Mouse (Mus musculus) cerebellum, adult 2 months (tissue): ENCODE measurements at regions not wholly inside any gene's neighbourhood (a gene's known extent, or its start where the extent isn't known, plus 50 kb on each side); places are given as distances from the start of the nearest gene placed in this dataset.

Experiments
- CTCF ChIP-seq: fragments of 200-500 bp; IDR thresholded peaks from 2 replicates; pipeline ENCODE4 v1.5.1; 2011; ENCODE audit warnings: low read depth, mild to moderate bottlenecking, control low read depth, low read length, moderate library complexity, borderline replicate concordance; ENCODE audit not compliant: insufficient read depth
- POLR2A ChIP-seq: fragments of 200-500 bp; IDR thresholded peaks from 2 replicates; pipeline ENCODE4 v1.6.1; 2011; ENCODE audit warnings: low read length, control low read depth, borderline replicate concordance; ENCODE audit not compliant: insufficient read depth

- no peak for TF ChIP-seq CTCF
- no peak for TF ChIP-seq POLR2A
Measured at GRCm38 (mm10) chr9:100041776-100042175, 165.8 kb upstream of the Sox14 start.
